Mouse (Mus musculus): ENCODE measurements around the gene Iqschfp. TPM values are rescaled to one million over a fixed set of nuclear protein-coding genes. Genes with fewer than 3 reads are reported as not detected.

Gene Iqschfp
- total RNA-seq, 2 experiments from 2014 or later: 11.6 to 12.9 TPM

DNA sequence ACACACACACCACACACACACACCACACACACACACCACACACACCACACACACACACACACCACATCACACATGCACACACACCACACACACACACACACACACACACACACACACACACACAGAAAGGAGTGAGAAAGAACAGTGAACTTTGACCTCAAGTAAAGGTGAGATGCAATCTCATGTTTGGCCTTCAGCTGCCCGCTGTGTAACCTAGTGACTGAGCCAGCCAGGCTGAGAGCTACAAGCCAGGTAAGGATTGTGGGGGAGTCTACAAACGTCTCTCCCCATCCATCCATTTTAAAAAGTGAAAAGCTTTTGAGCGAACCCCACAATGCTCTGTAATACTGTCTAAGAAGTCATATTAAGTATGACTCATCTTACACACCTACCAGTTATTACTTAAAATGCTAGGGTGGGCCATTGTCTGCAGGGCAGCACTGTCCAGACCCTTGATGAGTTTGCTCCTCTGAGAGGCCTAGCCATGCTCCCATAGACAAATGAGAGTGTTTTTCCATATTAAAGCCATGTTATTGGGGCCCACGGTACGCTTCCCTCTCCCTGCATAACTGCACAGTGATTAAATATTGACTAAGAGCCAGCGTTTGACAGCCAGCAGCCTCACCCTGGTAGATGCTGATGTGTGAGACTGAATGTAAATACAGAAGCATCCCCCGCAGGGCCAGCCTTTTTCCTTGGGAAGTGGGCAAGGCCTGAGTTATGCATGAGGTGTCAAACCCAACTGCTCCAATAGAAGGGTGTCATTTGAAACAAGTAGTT is 621.5 kb downstream of the Iqschfp start:
- DNase-seq (ENCODE audit: extremely low spot score in 1 of 2, low spot score in 1 of 2): no peak

DNA sequence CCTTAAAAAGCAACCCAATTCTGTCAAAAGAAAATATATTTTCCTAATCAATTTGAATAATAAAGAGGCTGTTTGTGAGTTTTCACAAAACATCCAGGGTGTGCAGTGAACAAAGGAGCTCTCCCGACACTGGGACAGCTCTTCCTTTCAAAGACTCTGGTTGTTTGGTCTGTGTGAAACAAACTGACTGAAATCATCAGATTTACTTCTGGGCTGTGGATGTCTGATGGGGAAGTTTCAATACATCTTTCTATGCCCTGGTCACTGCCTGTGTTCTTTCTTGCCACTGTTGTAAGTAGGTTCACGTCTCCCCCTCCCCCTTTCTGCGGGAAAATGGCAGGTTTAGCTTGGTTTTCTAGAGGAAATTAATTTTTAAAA is 622.1 kb downstream of the Iqschfp start:
- DNase-seq (ENCODE audit: extremely low spot score in 1 of 2, low spot score in 1 of 2): no peak

DNA sequence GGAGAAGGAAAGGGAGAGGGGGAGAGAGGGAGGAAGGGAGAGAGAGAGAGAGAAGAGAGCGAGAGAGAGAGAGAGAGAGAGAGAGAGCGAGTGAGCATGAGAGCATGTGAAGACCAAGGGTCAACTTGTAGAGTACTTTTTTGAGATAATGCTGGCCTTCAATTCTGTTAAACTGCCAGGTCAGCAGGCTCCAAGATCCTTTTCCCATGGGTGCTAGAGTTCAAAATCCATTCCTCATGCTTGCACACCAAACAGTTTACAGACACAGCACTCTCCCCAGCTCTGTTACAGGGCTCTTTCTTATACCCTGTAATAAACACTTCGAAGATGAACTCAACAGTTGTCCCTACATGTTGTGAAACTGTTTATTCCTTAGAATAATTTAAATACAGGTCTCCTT is 622.7 kb downstream of the Iqschfp start:
- DNase-seq (ENCODE audit: extremely low spot score in 1 of 2, low spot score in 1 of 2): no peak

DNA sequence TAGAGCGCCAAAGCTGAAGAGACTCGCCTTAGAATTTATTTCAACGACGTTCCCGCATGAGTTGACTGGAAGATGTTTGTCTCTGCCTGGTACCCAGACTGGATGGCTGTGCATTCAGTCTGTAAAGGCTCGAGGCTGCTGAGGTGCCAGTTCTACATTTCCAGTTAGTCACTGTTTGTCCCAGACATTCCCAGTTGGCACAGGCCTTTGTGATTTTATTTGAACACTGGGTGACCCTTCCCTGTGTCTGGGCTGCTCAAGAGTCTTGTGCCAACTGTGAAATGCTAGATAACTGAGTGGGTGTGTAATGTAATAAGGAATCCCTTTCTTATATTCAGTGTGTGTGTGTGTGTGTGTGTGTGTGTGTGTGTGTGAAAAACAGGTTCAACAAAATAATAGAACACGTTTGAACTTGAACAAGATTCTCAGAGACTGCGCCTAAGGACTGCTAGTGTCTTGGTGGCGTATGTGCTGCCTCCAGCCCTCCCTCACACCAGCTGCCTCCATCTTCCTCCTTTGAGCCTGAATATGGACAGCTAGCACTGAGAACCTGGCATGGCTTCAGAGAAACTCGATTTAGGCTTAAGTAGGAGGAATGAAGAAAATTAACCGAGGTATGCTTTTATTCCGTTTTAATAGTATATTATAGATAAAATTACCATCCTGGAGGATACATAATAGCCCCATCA is 624.5 kb downstream of the Iqschfp start:
- no peak for DNase-seq (ENCODE audit: extremely low spot score in 1 of 2, low spot score in 1 of 2)

DNA sequence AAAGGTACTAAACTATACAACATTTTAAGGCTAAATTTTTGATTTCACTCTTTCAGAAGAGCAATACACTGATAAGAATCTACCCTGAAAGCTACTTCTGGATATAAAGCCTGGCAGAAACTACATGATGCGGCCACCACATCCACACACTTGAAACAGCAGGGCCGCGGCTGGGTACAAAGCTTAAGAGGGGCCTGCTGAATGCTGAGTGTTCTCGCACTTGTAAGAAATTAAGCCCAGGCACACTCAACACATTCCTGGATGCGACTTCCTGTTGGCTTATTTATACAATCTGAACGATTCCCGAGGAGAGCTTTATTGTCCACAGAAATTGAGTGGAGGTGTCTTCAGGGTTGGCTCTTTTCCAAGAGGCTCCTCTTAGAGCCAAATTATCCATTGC is 625.2 kb downstream of the Iqschfp start:
- DNase-seq (ENCODE audit: extremely low spot score in 1 of 2, low spot score in 1 of 2): no peak

DNA sequence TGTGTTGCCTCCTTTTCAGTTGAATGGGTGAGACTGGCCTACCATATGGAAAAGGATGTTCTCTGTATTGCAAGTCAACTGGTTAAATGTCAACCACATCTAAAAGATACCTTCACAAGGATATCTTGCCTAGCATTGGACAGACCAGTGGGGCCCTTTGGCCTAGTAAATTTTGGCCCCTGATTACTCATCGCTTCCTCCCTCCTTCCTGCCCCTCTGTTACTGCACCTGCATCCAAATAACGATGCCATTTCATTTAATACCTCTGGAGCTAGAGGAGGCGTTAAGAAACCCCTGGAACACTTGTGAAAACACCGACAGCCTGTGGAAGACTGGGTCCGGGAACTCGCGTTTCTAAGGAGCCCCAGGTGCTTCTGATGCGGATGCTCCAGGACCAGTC is 626.0 kb downstream of the Iqschfp start:
- no peak for DNase-seq (ENCODE audit: extremely low spot score in 1 of 2, low spot score in 1 of 2)

DNA sequence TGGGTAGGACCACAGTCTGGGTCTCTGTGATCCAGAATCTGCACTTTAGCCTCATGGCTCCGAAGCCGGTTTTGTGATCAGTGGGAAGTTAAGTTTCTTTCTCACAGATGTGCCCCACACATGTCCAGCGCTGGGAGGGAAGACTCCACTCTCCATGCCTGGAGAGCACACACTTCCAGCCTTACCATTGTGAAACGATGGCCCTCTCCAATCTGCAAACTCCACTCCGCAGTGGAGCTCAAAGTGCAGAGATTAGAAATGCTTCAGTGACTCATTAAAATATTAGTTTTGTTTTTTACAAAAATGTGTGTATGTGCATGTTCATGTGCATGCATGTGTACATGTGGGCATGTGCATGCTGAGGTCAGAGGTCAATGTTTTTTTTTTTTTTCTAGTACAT is 626.6 kb downstream of the Iqschfp start:
- DNase-seq (ENCODE audit: extremely low spot score in 1 of 2, low spot score in 1 of 2): no peak

DNA sequence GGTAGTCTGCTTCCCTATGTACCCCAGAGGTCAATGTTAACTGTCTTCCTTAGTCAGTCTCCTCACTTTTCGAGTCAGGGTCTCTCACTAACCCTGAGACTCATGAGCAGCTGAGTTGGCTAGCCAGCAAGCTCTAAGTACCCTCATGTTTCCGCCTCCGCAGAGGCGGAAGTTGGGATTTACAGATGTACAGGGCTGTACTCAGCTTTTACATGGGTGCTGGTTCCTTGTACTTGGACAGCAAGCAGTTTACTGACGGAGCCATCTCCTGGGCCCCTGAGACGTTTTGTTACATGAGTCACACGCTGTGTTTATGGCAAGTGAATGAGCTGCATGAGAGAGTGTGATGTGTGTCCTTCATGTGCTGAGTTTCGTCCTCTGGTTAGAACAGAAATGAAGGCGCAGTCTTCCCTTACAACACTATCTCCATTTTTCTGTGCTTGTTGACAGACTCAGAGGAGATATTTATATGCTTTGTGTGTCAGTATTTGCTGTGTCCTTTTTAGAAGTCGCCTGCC is 633.4 kb downstream of the Iqschfp start:
- DNase-seq (ENCODE audit: extremely low spot score in 1 of 2, low spot score in 1 of 2): peak in 1 of 2 experiments; percentile 2

DNA sequence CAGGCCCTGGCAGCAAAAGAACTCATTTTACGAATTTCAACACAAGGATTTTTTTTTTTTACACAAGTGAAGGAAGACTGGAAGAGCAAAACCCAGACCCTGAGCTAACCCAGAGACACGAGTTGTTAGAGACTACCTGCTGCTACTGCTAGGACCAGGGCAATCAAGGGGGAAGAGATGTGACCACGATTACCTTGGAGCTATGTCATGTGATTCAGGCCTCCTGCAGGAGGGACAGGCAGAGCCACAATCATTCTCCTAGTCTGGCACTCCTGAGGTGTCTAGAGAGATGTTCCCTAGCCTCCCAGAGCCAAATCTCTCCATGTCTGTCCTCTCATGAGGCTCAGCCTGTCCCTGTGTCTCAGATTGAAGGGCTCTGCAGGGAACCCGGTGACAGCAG is 634.4 kb downstream of the Iqschfp start:
- no peak for DNase-seq (ENCODE audit: extremely low spot score in 1 of 2, low spot score in 1 of 2)

DNA sequence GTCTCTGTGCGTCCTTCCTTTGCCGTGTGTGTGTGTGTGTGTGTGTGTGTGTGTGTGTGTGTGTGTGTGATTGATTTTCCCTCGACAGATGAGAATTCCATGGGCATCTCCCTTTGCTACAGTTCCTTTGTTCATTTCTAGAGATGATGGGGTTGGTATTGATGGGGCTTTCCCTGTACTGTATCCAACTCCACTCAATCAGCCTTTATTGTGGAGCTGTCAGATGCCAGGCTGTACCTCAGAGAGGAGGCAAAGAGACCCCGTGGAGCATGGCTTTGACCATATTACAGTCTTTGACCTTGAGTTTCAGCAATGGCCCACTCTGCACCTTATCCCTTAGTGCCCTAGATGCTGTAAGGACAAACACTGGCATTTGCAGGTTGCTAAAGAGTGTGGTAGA is 635.1 kb downstream of the Iqschfp start:
- DNase-seq (ENCODE audit: extremely low spot score in 1 of 2, low spot score in 1 of 2): no peak

DNA sequence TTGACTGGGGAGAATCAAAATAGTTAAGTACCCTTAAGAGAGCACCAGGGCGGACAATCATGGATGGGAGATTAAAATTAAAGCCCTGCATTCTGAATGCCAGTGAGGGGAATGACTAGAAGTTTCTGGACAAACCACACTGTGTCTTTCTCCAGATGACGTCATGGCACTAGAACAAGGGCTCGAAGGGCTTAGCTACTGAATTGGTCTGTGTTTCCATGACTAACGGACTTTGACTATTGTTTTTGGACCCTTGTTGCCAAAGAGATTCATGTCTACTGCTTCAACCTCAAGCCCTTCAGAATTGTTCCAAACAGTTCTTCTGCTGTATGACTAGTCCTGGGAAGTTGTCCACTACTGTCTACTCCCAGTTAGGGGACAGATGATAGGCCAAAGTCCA is 639.9 kb downstream of the Iqschfp start:
- no peak for DNase-seq (ENCODE audit: extremely low spot score in 1 of 2, low spot score in 1 of 2)

DNA sequence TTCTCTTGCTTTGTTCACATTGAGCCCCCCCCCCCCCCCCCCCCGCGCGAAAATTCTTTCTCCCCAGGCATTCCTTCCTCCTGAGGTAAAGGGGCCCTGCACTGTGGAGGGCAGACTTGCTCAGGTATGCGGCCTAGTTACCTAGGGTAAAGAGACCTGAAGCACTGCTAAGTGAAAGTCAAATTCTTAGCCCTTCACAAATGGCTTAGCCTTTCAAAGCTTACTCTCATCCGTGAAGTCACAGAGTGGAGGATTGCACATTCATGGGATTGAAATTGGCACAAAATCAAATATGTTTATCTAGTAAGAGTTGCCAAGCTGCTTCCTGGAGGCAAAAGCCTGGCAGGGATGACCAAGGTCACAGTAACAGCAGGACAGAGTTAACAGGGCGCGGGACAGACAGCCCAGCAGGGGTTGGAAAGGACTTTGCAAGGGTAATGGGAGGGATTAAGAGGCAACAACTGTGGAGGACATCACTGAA is 642.6 kb downstream of the Iqschfp start:
- DNase-seq (ENCODE audit: extremely low spot score in 1 of 2, low spot score in 1 of 2): no peak

DNA sequence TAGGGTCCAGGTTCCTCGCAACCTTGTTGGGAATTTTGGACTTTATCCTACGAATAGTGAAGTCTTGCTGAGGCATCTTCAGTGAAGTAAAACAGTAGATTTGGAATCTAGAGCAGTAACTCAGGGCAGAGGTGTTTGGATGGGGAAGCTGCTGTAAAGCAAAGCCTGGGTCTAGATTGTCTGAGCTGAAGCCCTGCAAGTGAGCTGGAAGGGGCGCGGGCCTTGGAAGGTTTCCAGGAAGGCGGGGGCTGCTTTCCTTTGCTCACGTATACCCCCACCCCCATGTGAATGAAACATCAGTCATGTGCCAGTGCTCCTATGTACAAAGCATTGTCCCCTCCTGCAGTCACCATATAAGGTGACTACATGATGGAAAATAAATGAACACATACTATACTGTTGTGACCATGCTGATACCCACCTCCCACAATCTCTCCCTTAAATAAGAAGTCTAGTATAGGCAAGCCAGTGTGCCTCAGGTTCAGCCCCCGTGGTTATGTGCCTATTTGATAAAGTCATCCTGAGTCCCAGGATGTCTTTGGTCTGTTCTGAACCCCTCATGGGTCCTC is 643.2 kb downstream of the Iqschfp start:
- DNase-seq (ENCODE audit: extremely low spot score in 1 of 2, low spot score in 1 of 2): no peak

DNA sequence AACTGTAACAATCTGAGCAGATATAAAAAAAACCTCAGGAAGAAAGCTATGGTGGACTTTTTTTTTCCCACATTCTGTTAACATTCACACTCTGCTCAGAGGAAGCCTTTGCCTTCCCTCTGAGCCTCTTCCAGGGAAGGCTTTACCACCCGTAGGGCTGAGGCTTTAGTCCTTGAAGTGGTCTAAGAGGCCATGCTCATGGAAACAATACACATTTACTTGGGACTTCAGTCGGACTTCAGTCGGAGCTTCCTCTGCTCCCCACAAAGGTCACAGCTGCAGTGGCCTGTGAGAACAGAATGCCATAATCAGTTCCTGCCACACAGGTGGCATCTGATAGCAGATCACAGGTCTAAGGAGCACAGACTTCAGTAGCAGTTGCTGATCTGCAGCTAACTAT is 644.0 kb downstream of the Iqschfp start:
- no peak for DNase-seq (ENCODE audit: extremely low spot score in 1 of 2, low spot score in 1 of 2)

DNA sequence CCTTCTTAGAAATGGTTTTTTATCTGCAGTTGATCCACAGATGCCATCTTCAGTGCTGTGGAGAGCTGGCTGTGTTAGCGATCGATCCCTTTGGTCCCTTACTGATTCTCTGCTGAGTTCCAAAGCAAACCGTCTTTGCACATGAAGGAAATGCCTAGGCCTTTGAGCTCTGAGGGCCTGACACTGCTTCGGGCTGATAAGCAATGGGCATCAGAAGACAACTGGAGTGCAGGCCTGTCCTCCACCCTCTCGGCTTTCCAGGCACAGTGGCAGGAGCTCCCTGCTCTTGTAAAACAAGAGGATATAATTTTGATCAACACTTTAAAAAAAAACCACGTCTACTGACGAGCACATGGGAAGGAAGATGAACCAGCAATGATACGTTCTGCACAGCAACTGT is 649.7 kb downstream of the Iqschfp start:
- DNase-seq (ENCODE audit: extremely low spot score in 1 of 2, low spot score in 1 of 2): no peak

DNA sequence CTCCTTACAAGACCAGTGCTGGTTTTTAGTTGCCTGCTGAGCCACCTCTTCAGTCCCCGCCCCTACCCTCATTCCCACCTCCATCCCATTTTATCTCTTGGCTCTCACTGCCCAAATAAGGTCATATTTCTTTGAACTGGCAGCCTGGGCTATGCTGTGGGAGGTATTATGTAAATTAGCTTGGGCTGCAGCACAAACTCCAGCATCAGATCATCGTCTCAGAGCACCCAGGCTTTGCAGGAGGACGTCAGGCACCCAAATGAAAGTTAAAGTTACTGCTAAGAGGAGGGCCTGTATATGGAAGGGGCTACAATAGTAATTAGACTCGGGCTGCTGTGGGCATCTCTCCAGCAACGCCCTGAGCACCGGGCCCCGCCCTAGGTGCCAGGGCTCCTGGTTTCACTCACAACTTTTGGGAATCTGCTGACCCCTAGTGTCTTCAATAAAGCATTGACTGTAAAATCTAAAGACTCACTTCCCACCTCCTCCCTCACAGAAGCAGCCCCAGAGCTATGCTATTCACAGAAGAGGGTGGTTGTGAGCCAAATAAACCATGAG is 651.0 kb downstream of the Iqschfp start:
- DNase-seq (ENCODE audit: extremely low spot score in 1 of 2, low spot score in 1 of 2): peak; percentile 51 to 54

DNA sequence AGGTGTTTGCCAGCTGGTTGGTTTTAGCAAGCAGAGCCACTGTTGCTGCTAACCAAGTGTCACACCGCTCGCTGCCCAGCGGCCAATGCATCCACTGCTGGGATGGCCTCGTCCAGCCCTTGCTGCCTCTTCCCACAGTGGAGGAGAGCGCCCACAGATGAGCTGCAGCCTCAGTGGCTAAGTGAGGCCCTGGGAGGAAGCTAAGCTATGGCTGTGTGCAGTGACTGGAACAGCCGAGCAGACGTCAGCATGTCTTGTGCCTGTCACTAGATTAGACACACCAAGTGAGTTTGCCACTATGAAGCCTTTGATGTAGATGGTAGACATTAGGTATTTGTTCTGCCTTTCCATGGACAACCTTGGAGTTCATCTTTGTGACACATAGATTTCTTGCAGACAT is 652.8 kb downstream of the Iqschfp start:
- DNase-seq (ENCODE audit: extremely low spot score in 1 of 2, low spot score in 1 of 2): no peak

DNA sequence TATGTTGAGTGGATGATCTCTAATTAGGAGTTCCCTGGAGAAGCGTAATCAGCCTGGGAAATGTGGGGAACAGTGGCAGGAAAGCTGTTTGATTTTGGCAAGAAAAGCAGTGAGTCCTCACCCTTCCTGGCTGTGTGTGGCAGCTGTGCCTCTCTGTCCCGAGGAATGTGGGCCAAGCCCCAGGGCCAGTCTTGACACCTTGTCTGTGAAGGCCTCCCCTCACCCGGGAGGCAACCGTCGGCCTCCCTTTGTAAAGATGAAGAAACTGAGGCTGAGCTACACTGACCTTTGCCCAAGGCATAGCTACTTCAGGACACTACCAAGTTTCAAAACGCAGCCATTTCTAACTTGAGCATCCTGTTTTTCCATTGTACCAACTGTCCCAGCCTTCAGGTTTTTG is 653.9 kb downstream of the Iqschfp start:
- no peak for DNase-seq (ENCODE audit: extremely low spot score in 1 of 2, low spot score in 1 of 2)

DNA sequence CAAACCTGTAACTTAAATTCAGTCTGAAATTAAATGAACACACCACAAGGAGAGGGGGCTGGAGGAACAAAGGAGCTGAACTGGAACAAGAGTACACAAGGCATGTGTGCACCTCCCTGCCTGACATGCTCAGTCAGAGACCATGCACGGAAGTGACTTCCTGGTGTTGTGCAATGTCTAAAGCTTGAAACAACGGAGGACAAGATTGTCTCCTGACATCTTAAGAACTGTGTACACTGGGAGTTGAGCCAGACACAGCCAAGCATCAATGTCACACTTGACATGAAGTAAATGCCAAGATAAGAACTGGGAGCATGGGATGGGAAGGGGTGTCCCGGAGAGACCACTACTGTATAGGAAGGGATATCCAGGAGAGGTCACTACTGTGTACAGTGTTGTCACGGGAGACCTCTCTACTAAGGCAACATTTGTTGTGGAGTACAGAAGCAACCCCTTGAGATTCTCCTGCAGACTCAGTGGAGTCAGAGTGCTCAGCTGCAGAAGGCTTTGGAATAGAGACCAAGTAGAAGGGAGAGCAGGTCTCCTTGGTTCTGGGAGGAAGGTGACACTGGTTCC is 663.1 kb downstream of the Iqschfp start:
- no peak for DNase-seq (ENCODE audit: extremely low spot score in 1 of 2, low spot score in 1 of 2)

DNA sequence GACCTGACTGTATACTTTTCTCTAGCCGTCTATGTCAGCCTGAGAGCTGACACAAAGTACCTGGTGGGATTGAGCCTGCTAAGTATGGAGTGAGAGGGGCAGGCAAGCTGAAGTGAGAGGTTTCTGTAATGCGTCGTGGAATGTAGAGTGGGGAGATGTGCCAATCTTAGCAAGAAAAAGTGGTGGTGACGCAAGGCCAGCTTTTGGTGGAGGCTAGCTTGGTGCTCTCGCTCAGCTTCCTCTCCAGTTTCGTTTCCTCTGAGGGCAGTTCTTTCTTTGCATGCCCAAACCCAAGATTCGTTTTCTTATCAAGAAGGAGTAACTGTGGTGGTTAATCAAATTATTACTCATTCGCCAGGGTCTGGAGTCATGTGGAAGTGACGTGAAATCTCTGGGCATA is 664.9 kb downstream of the Iqschfp start:
- DNase-seq (ENCODE audit: extremely low spot score in 1 of 2, low spot score in 1 of 2): no peak

DNA sequence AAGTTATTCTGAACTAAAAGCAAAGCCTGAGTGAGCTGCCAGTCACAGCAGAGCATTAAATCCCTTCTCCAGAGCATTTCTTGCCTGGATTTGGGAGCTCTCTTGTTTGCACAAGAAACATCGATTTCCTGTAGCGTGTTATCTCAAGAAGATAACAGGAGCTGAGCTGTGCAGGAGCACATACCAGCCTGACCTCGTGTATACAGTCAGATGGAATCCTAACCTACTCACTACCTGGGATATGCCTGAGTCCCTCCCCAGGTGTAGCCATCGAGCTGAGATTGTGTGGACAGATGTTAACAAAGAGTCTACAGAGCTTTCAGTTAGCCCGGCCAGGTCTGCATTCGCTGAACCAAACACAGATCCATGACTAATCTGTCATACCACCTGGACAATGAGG is 666.7 kb downstream of the Iqschfp start:
- no peak for DNase-seq (ENCODE audit: extremely low spot score in 1 of 2, low spot score in 1 of 2)
